Mouse (Mus musculus): Measurements from ENCODE around the gene Ube2o. TPM values are rescaled to one million over a fixed set of nuclear protein-coding genes. Genes with fewer than 3 reads are reported as not detected.
A peak's percentile ranks its signal among the peaks of the same experiment; 100 is the strongest.

Gene Ube2o
- 2.0 and 3.2 TPM in 2 replicates for total RNA-seq (2014; rRNA removed)
- polyA plus RNA-seq (2012; rRNA removed) = 5.7 and 7.3 TPM in 2 replicates

GRCm38 (mm10) chr11:116581376-116581814, at the start of gene Ube2o:
TSS of gene Ube2o (minus strand) at chr11:116581447.
- Histone ChIP-seq H3K9ac (ENCODE audit: low read depth, low read length) (peak within 1 kb of the TSS; percentile 89), H3K4me1 (ENCODE audit: control insufficient read depth, insufficient read depth, low read length) (no peaks in the 10 kb centered on the region), H3K27me3 (ENCODE audit: control insufficient read depth, insufficient read depth, low read length) (no peaks in the 10 kb centered on the region), H3K4me3 (ENCODE audit: insufficient read depth, low read depth, low read length) (peak within 1 kb of the TSS; percentile 95), H3K36me3 (ENCODE audit: control insufficient read depth, insufficient read depth, low read length) (no peaks in the 10 kb centered on the region), H3K27ac (replicated peaks; ENCODE audit: insufficient read depth, low read depth, low read length) (no peak within 1 kb of the TSS), H3K79me2 (ENCODE audit: control insufficient read depth, insufficient read depth, low read length) (peaks cover 16% of the 10 kb centered on the region)
- DNase-seq (ENCODE audit: extremely low read depth, low read depth, low spot score) = peak; percentile 41
- 2% methylated on average over 46 of the region's 51 CpGs for WGBS
- 0 out of 2 replicates have a peak, but pooled peaks have one; percentile 20 for TF ChIP-seq CTCF (IDR thresholded peaks at IDR 0.05; ENCODE audit: low read depth, low read length)
- no peak for TF ChIP-seq POLR2A (IDR thresholded peaks at IDR 0.05; ENCODE audit: extremely low read depth, insufficient read depth, low read length)

- no peaks in the 10 kb centered on the region for H3K36me3 ChIP-seq (ENCODE audit: control insufficient read depth, insufficient read depth, low read length)
- H3K4me1 ChIP-seq (ENCODE audit: control insufficient read depth, insufficient read depth, low read length) = no peaks in the 10 kb centered on the region
- H3K27ac ChIP-seq (replicated peaks; ENCODE audit: insufficient read depth, low read depth, low read length) = no peak overlapping the region
- TF ChIP-seq POLR2A (IDR thresholded peaks at IDR 0.05; ENCODE audit: extremely low read depth, insufficient read depth, low read length) (no peak), CTCF (IDR thresholded peaks at IDR 0.05; ENCODE audit: low read depth, low read length) (no peak)
- DNase-seq (ENCODE audit: extremely low read depth, low read depth, low spot score) = no peak
- H3K27me3 ChIP-seq (ENCODE audit: control insufficient read depth, insufficient read depth, low read length) = no peaks in the 10 kb centered on the region
- H3K79me2 ChIP-seq (ENCODE audit: control insufficient read depth, insufficient read depth, low read length) = no peaks in the 10 kb centered on the region
- no peak overlapping the region for H3K9ac ChIP-seq (ENCODE audit: low read depth, low read length)
- H3K4me3 ChIP-seq (ENCODE audit: insufficient read depth, low read depth, low read length) = no peak overlapping the region
- 55% methylated on average over 12 of the region's 12 CpGs for WGBS
Observed at GRCm38 (mm10) chr11:116630171-116630965, 49.1 kb upstream of the Ube2o start.

GRCm38 (mm10) chr11:116629472-116629871, 48.2 kb upstream of the Ube2o start:
- Histone ChIP-seq H3K4me3 (ENCODE audit: insufficient read depth, low read depth, low read length) (no peak overlapping the region), H3K4me1 (ENCODE audit: control insufficient read depth, insufficient read depth, low read length) (no peaks in the 10 kb centered on the region), H3K27me3 (ENCODE audit: control insufficient read depth, insufficient read depth, low read length) (no peaks in the 10 kb centered on the region), H3K9ac (ENCODE audit: low read depth, low read length) (no peak overlapping the region), H3K36me3 (ENCODE audit: control insufficient read depth, insufficient read depth, low read length) (no peaks in the 10 kb centered on the region), H3K79me2 (ENCODE audit: control insufficient read depth, insufficient read depth, low read length) (no peaks in the 10 kb centered on the region), H3K27ac (replicated peaks; ENCODE audit: insufficient read depth, low read depth, low read length) (no peak overlapping the region)
- no peak for DNase-seq (ENCODE audit: extremely low read depth, low read depth, low spot score)
- WGBS = 82% methylated on average over 6 of the region's 6 CpGs
- TF ChIP-seq CTCF (IDR thresholded peaks at IDR 0.05; ENCODE audit: low read depth, low read length) (no peak), POLR2A (IDR thresholded peaks at IDR 0.05; ENCODE audit: extremely low read depth, insufficient read depth, low read length) (no peak)

GRCm38 (mm10) chr11:116628712-116629111, 47.5 kb upstream of the Ube2o start:
- peak; percentile 69 for DNase-seq (ENCODE audit: extremely low read depth, low read depth, low spot score)
- Histone ChIP-seq H3K4me3 (ENCODE audit: insufficient read depth, low read depth, low read length) (no peak overlapping the region), H3K27ac (replicated peaks; ENCODE audit: insufficient read depth, low read depth, low read length) (no peak overlapping the region), H3K9ac (ENCODE audit: low read depth, low read length) (no peak overlapping the region), H3K36me3 (ENCODE audit: control insufficient read depth, insufficient read depth, low read length) (no peaks in the 10 kb centered on the region), H3K27me3 (ENCODE audit: control insufficient read depth, insufficient read depth, low read length) (no peaks in the 10 kb centered on the region), H3K79me2 (ENCODE audit: control insufficient read depth, insufficient read depth, low read length) (no peaks in the 10 kb centered on the region), H3K4me1 (ENCODE audit: control insufficient read depth, insufficient read depth, low read length) (no peaks in the 10 kb centered on the region)
- 55% methylated on average over 9 of the region's 9 CpGs for WGBS
- TF ChIP-seq CTCF (IDR thresholded peaks at IDR 0.05; ENCODE audit: low read depth, low read length) (peak; percentile 76), POLR2A (IDR thresholded peaks at IDR 0.05; ENCODE audit: extremely low read depth, insufficient read depth, low read length) (no peak)

GRCm38 (mm10) chr11:116627072-116628020, 46.1 kb upstream of the Ube2o start:
- WGBS = 38% methylated on average over 10 of the region's 10 CpGs
- peak; percentile 33 for DNase-seq (ENCODE audit: extremely low read depth, low read depth, low spot score)
- no peak overlapping the region for H3K27ac ChIP-seq (replicated peaks; ENCODE audit: insufficient read depth, low read depth, low read length)

More at GRCm38 (mm10) chr11:116627072-116628020, 46.1 kb upstream of the Ube2o start:
- Histone ChIP-seq H3K4me3 (ENCODE audit: insufficient read depth, low read depth, low read length) (no peak overlapping the region), H3K79me2 (ENCODE audit: control insufficient read depth, insufficient read depth, low read length) (no peaks in the 10 kb centered on the region; the same call in 1 of the 2 replicates), H3K9ac (ENCODE audit: low read depth, low read length) (no peak overlapping the region), H3K27me3 (ENCODE audit: control insufficient read depth, insufficient read depth, low read length) (no peaks in the 10 kb centered on the region), H3K4me1 (ENCODE audit: control insufficient read depth, insufficient read depth, low read length) (peaks cover 7% of the 10 kb centered on the region), H3K36me3 (ENCODE audit: control insufficient read depth, insufficient read depth, low read length) (no peaks in the 10 kb centered on the region)
- TF ChIP-seq POLR2A (IDR thresholded peaks at IDR 0.05; ENCODE audit: extremely low read depth, insufficient read depth, low read length) (no peak), CTCF (IDR thresholded peaks at IDR 0.05; ENCODE audit: low read depth, low read length) (peak; percentile 51; the same call in 1 of the 2 replicates)

Data from liver, adult 2 months (tissue).